Mouse (Mus musculus) gastrocnemius, adult 8-10 months (tissue): ENCODE results near the gene Cep350. TPM values are rescaled to one million over a fixed set of nuclear protein-coding genes. Genes with fewer than 3 reads are reported as not detected.

Source experiments
- DNase-seq, 2 experiments: peaks; one replicate each; pipeline ENCODE4 v3.0.0; 2022; ENCODE audit warnings: low spot score in 2 of 2
- total RNA-seq, 4 experiments: library from RNA; stranded (reverse); gene quantifications; 2 replicates each; pipeline ENCODE4 v1.2.4; 2022

Cep350 gene
- total RNA-seq, 4 experiments from 2014 or later: 35.7 to 51.5 (median 36.8) TPM

GRCm38 (mm10) chr1:155810616-155811015, 162.4 kb downstream of the Cep350 start:
- no peak for DNase-seq

GRCm38 (mm10) chr1:155809706-155810442, 163.2 kb downstream of the Cep350 start:
- no peak for DNase-seq

- DNase-seq: no peak
Measured at GRCm38 (mm10) chr1:155808261-155808660, 164.8 kb downstream of the Cep350 start.

- DNase-seq: no peak
Measured at GRCm38 (mm10) chr1:155805607-155806006, 167.4 kb downstream of the Cep350 start.

- no peak for DNase-seq
Measured at GRCm38 (mm10) chr1:155801014-155801991, 171.8 kb downstream of the Cep350 start.

GRCm38 (mm10) chr1:155798000-155798399, 175.1 kb downstream of the Cep350 start:
- DNase-seq: no peak

- no peak for DNase-seq
Measured at GRCm38 (mm10) chr1:155797425-155797824, 175.6 kb downstream of the Cep350 start.

GRCm38 (mm10) chr1:155796757-155797405, 176.2 kb downstream of the Cep350 start:
- DNase-seq: no peak

- no peak for DNase-seq
Measured at GRCm38 (mm10) chr1:155795791-155796233, 177.2 kb downstream of the Cep350 start.

Other genes with a start within 250 kb of the Cep350 start
- gene Lhx4, start 221.6 kb downstream of the Cep350 start, total RNA-seq: not detected
- 10 to 100 TPM; 15.6 to 20.1 (median 16.5) TPM for gene Qsox1, start 160.4 kb downstream of the Cep350 start, total RNA-seq
- 10 to 100 TPM; 50.3 to 57.4 (median 55.3) TPM for gene Tor1aip2, start 62.1 kb upstream of the Cep350 start, total RNA-seq
- gene Tor1aip1, start 63.2 kb upstream of the Cep350 start, total RNA-seq: 100 to 1,000 TPM; 120 to 141 (median 125) TPM
- not detected for gene Fam163a, start 231.8 kb upstream of the Cep350 start, total RNA-seq